In the genomic region with DNA sequence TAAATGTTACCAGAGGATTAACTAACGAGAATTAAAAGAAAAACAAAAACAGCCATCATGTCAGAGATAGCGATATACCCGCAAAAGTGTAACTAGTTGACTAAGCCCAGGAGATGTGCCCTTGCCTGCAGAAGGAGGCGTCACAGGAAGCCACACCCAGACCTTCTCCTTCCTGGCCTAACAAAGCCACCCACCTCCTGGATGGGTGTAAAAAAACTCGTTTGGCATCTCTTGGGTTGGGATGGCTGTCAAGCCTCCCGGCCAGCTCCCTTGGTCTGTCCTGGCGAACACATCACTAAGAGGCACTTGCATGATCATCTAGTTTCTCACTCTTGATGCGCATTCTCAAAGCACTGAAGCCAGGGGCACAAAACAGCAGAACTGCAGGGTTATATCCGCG, we compare ENCODE assay signal across 8 mouse cellular contexts. TPM values are rescaled to one million over a fixed set of nuclear protein-coding genes. Genes with fewer than 3 reads are reported as not detected.
DNase-seq lines count a peak whose midpoint lies in the region; ATAC-seq lines count a peak whose summit lies in the region.

No protein-coding gene starts in this region.

- H3K4me3 ChIP-seq in hindbrain, embryonic 13.5 days, result no peak overlapping the region

- H3K4me1 ChIP-seq in hindbrain, embryonic 13.5 days (replicated peaks), result peaks cover 13% of the 10 kb centered on the region

- no peaks in the 10 kb centered on the region for H3K27me3 ChIP-seq in hindbrain, embryonic 13.5 days

- H3K4me2 ChIP-seq in hindbrain, embryonic 13.5 days, result peak overlapping the region; percentile 13; the same call in 1 of the 2 replicates

- no peaks in the 10 kb centered on the region for H3K9me3 ChIP-seq in hindbrain, embryonic 13.5 days

- H3K27ac ChIP-seq in hindbrain, embryonic 13.5 days, result no peak overlapping the region

- H3K36me3 ChIP-seq in hindbrain, embryonic 13.5 days, result no peaks in the 10 kb centered on the region

- no peak overlapping the region for H3K9ac ChIP-seq in hindbrain, embryonic 13.5 days

- peak; percentile 33 to 43 for DNase-seq in adrenal gland, adult (ENCODE audit: inconsistent age in 2 of 2, low spot score in 1 of 2)
- no peak for DNase-seq in adrenal gland, postnatal 10 days
- DNase-seq in urinary bladder, postnatal 36 days (ENCODE audit: low spot score in 2 of 2), result peak; percentile 22 to 33
- no peak for DNase-seq in urinary bladder, postnatal 10 days (ENCODE audit: low spot score)
- peak; percentile 57 for DNase-seq in lung, postnatal 25 days (ENCODE audit: low spot score)
- no peak for DNase-seq in left cerebral cortex, adult 18-20 months (ENCODE audit: low spot score in 2 of 2)
- no peak for DNase-seq in cerebellum, postnatal 36 days

- ATAC-seq in hindbrain, embryonic 13.5 days (ENCODE audit: low FRiP score), result no peak

- WGBS in hindbrain, embryonic 13.5 days, result 37% methylated on average over 10 of the region's 10 CpGs

RNA-seq across cellular contexts. Expression of gene Commd8, which starts 34.0 kb away (rescaled TPM):
- total RNA-seq in adrenal gland, postnatal 10 days (2021), result 10 to 100 TPM; 53.9 to 61.9 TPM
- polyA plus RNA-seq in hindbrain, embryonic 13.5 days (2015; fragmentation: Nextera tagmentation; extraction: Ambion mirVana), result 152 and 161 TPM in 2 replicates
- total RNA-seq in left cerebral cortex, adult 18-20 months (2021), result 10 to 100 TPM; 81.5 to 93.8 TPM

Comparison
In these comparisons a context has a peak if more than half of its experiments do, and no peak if none do; other contexts are left out.
1. DNase-seq: peak in adrenal gland, adult (2 of 2), urinary bladder, postnatal 36 days (2 of 2) and lung, postnatal 25 days (single experiment); none in adrenal gland, postnatal 10 days (single experiment), urinary bladder, postnatal 10 days (single experiment), left cerebral cortex, adult 18-20 months (0 of 2) and cerebellum, postnatal 36 days (0 of 2).